Comparison of ENCODE assay signal across 21 mouse cellular contexts in the genomic region with DNA sequence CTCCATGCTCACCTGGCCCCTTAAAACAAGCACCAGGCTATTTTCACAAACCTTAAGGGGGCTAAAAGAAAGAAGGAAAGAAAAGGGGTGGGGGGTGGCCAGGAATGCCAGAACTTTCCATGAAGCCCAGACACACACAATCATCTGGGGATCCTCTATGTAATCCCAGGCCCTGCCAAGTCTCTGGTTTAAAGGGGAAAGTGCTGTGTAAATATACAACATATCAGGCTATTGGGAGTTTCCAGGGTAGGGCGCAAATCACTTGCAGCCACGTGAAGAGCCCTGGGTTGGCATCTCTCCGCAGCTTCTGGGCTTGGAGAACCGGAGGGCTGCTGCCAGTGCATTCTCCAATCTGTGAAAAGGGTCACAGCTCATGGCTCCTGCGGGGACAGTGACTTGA.
A peak's percentile ranks its signal among the peaks of the same experiment; 100 is the strongest.
DNase-seq lines count a peak whose midpoint lies in the region; ATAC-seq lines count a peak whose summit lies in the region.
"Had no signal": no experiment of that assay in that cellular context is flagged by ENCODE, and none has a peak within 500 bp of the region (broad histone marks: within the 10 kb centered on the region; RNA-seq: fewer than 3 reads in every experiment).

No protein-coding gene starts in this region.

- H3K27me3 ChIP-seq in forebrain, embryonic 10.5 days (ENCODE audit: poor library complexity, severe bottlenecking), result peaks cover 80% of the 10 kb centered on the region
- H3K27me3 ChIP-seq in forebrain, embryonic 11.5 days (ENCODE audit: control insufficient read depth, insufficient read depth, low read length), result peaks cover 31% of the 10 kb centered on the region
- peaks cover 82% of the 10 kb centered on the region for H3K27me3 ChIP-seq in embryonic facial prominence, embryonic 10.5 days (replicated peaks; ENCODE audit: low read depth, poor library complexity, severe bottlenecking)
- H3K27me3 ChIP-seq in embryonic facial prominence, embryonic 13.5 days, result peaks cover 22% of the 10 kb centered on the region; the same call in 1 of the 2 replicates
- peaks cover 68% of the 10 kb centered on the region for H3K27me3 ChIP-seq in limb, embryonic 13.5 days
- H3K27me3 ChIP-seq: Patski had no signal

- H3K36me3 ChIP-seq in forebrain, embryonic 10.5 days (replicated peaks), result no peaks in the 10 kb centered on the region
- H3K36me3 ChIP-seq in forebrain, embryonic 11.5 days (ENCODE audit: control insufficient read depth, insufficient read depth, low read length), result no peaks in the 10 kb centered on the region
- H3K36me3 ChIP-seq in embryonic facial prominence, embryonic 10.5 days (replicated peaks), result no peaks in the 10 kb centered on the region
- H3K36me3 ChIP-seq in embryonic facial prominence, embryonic 13.5 days, result no peaks in the 10 kb centered on the region
- H3K36me3 ChIP-seq in limb, embryonic 13.5 days, result no peaks in the 10 kb centered on the region
- H3K36me3 ChIP-seq: heart, embryonic 13.5 days; hindbrain, embryonic 12.5 days had no signal

- ATAC-seq in forebrain, embryonic 11.5 days (replicated peaks; ENCODE audit: low FRiP score), result no peak
- ATAC-seq in embryonic facial prominence, embryonic 13.5 days (ENCODE audit: insufficient number of reproducible peaks, insufficient read depth, low FRiP score, low TSS enrichment, low read depth), result no peak
- peak; percentile 25; the same call in 1 of the 2 replicates for ATAC-seq in limb, embryonic 13.5 days (ENCODE audit: low FRiP score, low read depth)
- ATAC-seq: hindbrain, embryonic 16.5 days; inflammation-experienced regulatory T-cells, adult 6 months had no signal

- no peak overlapping the region; the same call in 1 of the 2 replicates for H3K4me3 ChIP-seq in forebrain, embryonic 10.5 days
- no peak overlapping the region for H3K4me3 ChIP-seq in forebrain, embryonic 11.5 days (ENCODE audit: low read depth, low read length)
- 0 out of 2 replicates have a peak overlapping the region, but pooled peaks have one; percentile 45 for H3K4me3 ChIP-seq in embryonic facial prominence, embryonic 10.5 days
- H3K4me3 ChIP-seq in embryonic facial prominence, embryonic 13.5 days, result no peak overlapping the region
- H3K4me3 ChIP-seq in limb, embryonic 13.5 days, result no peak overlapping the region
- H3K4me3 ChIP-seq: gastrocnemius, adult 2 months had no signal

- DNase-seq in forebrain, embryonic 10.5 days (ENCODE audit: extremely low spot score, low spot score), result no peak
- no peak for DNase-seq in forebrain, embryonic 11.5 days (ENCODE audit: low spot score)
- peak; percentile 41 for DNase-seq in embryonic facial prominence, embryonic 10.5 days (ENCODE audit: low spot score)
- no peak for DNase-seq in left cerebral cortex, adult 11 months (ENCODE audit: low spot score)
- DNase-seq in layer of hippocampus, adult 9-11 months, result no peak
- no peak for DNase-seq in urinary bladder, postnatal 25 days (ENCODE audit: low spot score)
- DNase-seq: adrenal gland, adult 2 months; adrenal gland, postnatal 25 days; cerebellum, adult 18-20 months; cerebellum, adult 9-11 months; cerebellum, postnatal 36 days; gastrocnemius, adult 2 months; gastrocnemius, postnatal 25 days; heart, postnatal 36 days had no signal

- H3K9ac ChIP-seq in forebrain, embryonic 11.5 days (ENCODE audit: low read length), result no peak overlapping the region
- H3K9ac ChIP-seq in embryonic facial prominence, embryonic 13.5 days, result no peak overlapping the region
- H3K9ac ChIP-seq in limb, embryonic 13.5 days, result no peak overlapping the region
- H3K9ac ChIP-seq: heart, embryonic 13.5 days; hindbrain, embryonic 12.5 days had no signal

- 17% methylated on average over 5 of the region's 5 CpGs for WGBS in forebrain, embryonic 10.5 days
- 19% methylated on average over 5 of the region's 5 CpGs for WGBS in forebrain, embryonic 11.5 days
- WGBS in embryonic facial prominence, embryonic 10.5 days, result 11% methylated on average over 5 of the region's 5 CpGs
- 10% methylated on average over 5 of the region's 5 CpGs for WGBS in embryonic facial prominence, embryonic 13.5 days
- WGBS in limb, embryonic 13.5 days, result 5% methylated on average over 5 of the region's 5 CpGs

- peaks cover 13% of the 10 kb centered on the region; the same call in 1 of the 2 replicates for H3K9me3 ChIP-seq in forebrain, embryonic 10.5 days
- no peaks in the 10 kb centered on the region for H3K9me3 ChIP-seq in forebrain, embryonic 11.5 days (ENCODE audit: control insufficient read depth, low read length)
- H3K9me3 ChIP-seq in embryonic facial prominence, embryonic 10.5 days, result 0 out of 2 replicates have a peak, but pooled peaks cover 9% of the 10 kb centered on the region
- H3K9me3 ChIP-seq in embryonic facial prominence, embryonic 13.5 days, result no peaks in the 10 kb centered on the region
- H3K9me3 ChIP-seq in limb, embryonic 13.5 days, result peaks cover 11% of the 10 kb centered on the region
- H3K9me3 ChIP-seq: heart, embryonic 13.5 days had no signal

- 0 out of 2 replicates have a peak overlapping the region, but pooled peaks have one; percentile 40 for H3K27ac ChIP-seq in forebrain, embryonic 10.5 days
- H3K27ac ChIP-seq in forebrain, embryonic 11.5 days (ENCODE audit: low read depth, low read length), result no peak overlapping the region
- H3K27ac ChIP-seq in embryonic facial prominence, embryonic 10.5 days (replicated peaks), result peak overlapping the region; percentile 57
- H3K27ac ChIP-seq in embryonic facial prominence, embryonic 13.5 days, result peak overlapping the region; percentile 57
- no peak overlapping the region for H3K27ac ChIP-seq in limb, embryonic 13.5 days
- H3K27ac ChIP-seq: gastrocnemius, adult 2 months; heart, embryonic 13.5 days; hindbrain, embryonic 12.5 days had no signal

- peaks cover 37% of the 10 kb centered on the region for H3K4me1 ChIP-seq in forebrain, embryonic 10.5 days
- peaks cover 2% of the 10 kb centered on the region; the same call in 1 of the 2 replicates for H3K4me1 ChIP-seq in forebrain, embryonic 11.5 days (replicated peaks; ENCODE audit: control insufficient read depth, insufficient read depth, low read length)
- peaks cover 48% of the 10 kb centered on the region for H3K4me1 ChIP-seq in embryonic facial prominence, embryonic 10.5 days
- peaks cover 44% of the 10 kb centered on the region for H3K4me1 ChIP-seq in embryonic facial prominence, embryonic 13.5 days
- H3K4me1 ChIP-seq in limb, embryonic 13.5 days, result peaks cover 24% of the 10 kb centered on the region

- no peak overlapping the region for H3K4me2 ChIP-seq in forebrain, embryonic 11.5 days (ENCODE audit: low read depth, low read length, severe bottlenecking)
- H3K4me2 ChIP-seq in embryonic facial prominence, embryonic 13.5 days, result peak overlapping the region; percentile 28; the same call in 1 of the 2 replicates
- H3K4me2 ChIP-seq in limb, embryonic 13.5 days (replicated peaks), result peak overlapping the region; percentile 62

Comparison
In these comparisons a context has a peak if more than half of its experiments do, and no peak if none do; other contexts are left out.
1. H3K27ac ChIP-seq: peak in forebrain, embryonic 10.5 days (single experiment), embryonic facial prominence, embryonic 10.5 days (single experiment) and embryonic facial prominence, embryonic 13.5 days (single experiment); none in forebrain, embryonic 11.5 days (single experiment) and limb, embryonic 13.5 days (single experiment).